Mouse (Mus musculus) adipocyte (in vitro differentiated cells): ENCODE results near the gene Map4k3.
"Not testable (repeated sequence)": the region's sequence is repeated elsewhere in the genome, so short reads cannot be mapped to it uniquely, and the experiment has no call there.

ENCODE experiments used
- DNase-seq: peaks from one replicate; pipeline ENCODE4 v3.0.0-alpha.2; 2016; ENCODE audit warnings: low spot score

The Map4k3 gene

GRCm38 (mm10) chr17:80564611-80564924, 163.7 kb downstream of the Map4k3 start:
- peak; percentile 72 for DNase-seq

GRCm38 (mm10) chr17:80563762-80564610, 164.3 kb downstream of the Map4k3 start:
- not testable (repeated sequence) for DNase-seq

- DNase-seq: no peak
These were observed 165.5 kb downstream of the Map4k3 start for GRCm38 (mm10) chr17:80562792-80563191.

- peak; percentile 80 for DNase-seq
These were observed 167.4 kb downstream of the Map4k3 start for GRCm38 (mm10) chr17:80560669-80561401.

- DNase-seq: no peak
These were observed 168.5 kb downstream of the Map4k3 start for GRCm38 (mm10) chr17:80559745-80560144.

GRCm38 (mm10) chr17:80559050-80559449, 169.2 kb downstream of the Map4k3 start:
- DNase-seq: peak; percentile 84

GRCm38 (mm10) chr17:80558583-80558982, 169.7 kb downstream of the Map4k3 start:
- DNase-seq: no peak

- no peak for DNase-seq
These were observed 170.8 kb downstream of the Map4k3 start for GRCm38 (mm10) chr17:80557461-80557860.

- peak; percentile 69 for DNase-seq
These were observed 174.7 kb downstream of the Map4k3 start for GRCm38 (mm10) chr17:80553318-80554270.

GRCm38 (mm10) chr17:80552653-80553052, 175.6 kb downstream of the Map4k3 start:
- DNase-seq: no peak

- DNase-seq: no peak
These were observed 177.3 kb downstream of the Map4k3 start for GRCm38 (mm10) chr17:80550981-80551380.

- no peak for DNase-seq
These were observed 181.4 kb downstream of the Map4k3 start for GRCm38 (mm10) chr17:80546846-80547245.

- no peak for DNase-seq
These were observed 182.1 kb downstream of the Map4k3 start for GRCm38 (mm10) chr17:80546227-80546626.

- no peak for DNase-seq
These were observed 184.6 kb downstream of the Map4k3 start for GRCm38 (mm10) chr17:80543646-80544045.

GRCm38 (mm10) chr17:80537136-80537535, 191.1 kb downstream of the Map4k3 start:
- no peak for DNase-seq

- DNase-seq: peak; percentile 25
These were observed 192.7 kb downstream of the Map4k3 start for GRCm38 (mm10) chr17:80535633-80536032.

- not testable (repeated sequence) for DNase-seq
These were observed 196.9 kb downstream of the Map4k3 start for GRCm38 (mm10) chr17:80531351-80531750.
